Mouse (Mus musculus): ENCODE results near the gene Tmem163.

Gene Tmem163

GRCm38 (mm10) chr1:127679498-127680133 lies at the start of gene Tmem163:
Gene Tmem163, minus strand, starts transcription at chr1:127679548.
- no peak for DNase-seq (ENCODE audit: low read depth)

GRCm38 (mm10) chr1:127729096-127729495 lies 49.7 kb upstream of the Tmem163 start, which contains the start of gene Acmsd:
Gene Acmsd, plus strand, starts transcription at chr1:127729413.
- DNase-seq (ENCODE audit: low read depth), result no peak

- no peak for DNase-seq (ENCODE audit: low read depth)
Measured at GRCm38 (mm10) chr1:127723596-127723995, 44.2 kb upstream of the Tmem163 start.

- no peak for DNase-seq (ENCODE audit: low read depth)
Measured at GRCm38 (mm10) chr1:127718290-127718689, 38.9 kb upstream of the Tmem163 start.

GRCm38 (mm10) chr1:127716441-127716840 lies 37.1 kb upstream of the Tmem163 start:
- DNase-seq (ENCODE audit: low read depth), result no peak

GRCm38 (mm10) chr1:127706269-127706668 lies 26.9 kb upstream of the Tmem163 start:
- no peak for DNase-seq (ENCODE audit: low read depth)

GRCm38 (mm10) chr1:127702187-127702586 lies 22.8 kb upstream of the Tmem163 start:
- DNase-seq (ENCODE audit: low read depth), result no peak

GRCm38 (mm10) chr1:127696533-127696932 lies 17.2 kb upstream of the Tmem163 start:
- no peak for DNase-seq (ENCODE audit: low read depth)

- DNase-seq (ENCODE audit: low read depth), result no peak
Measured at GRCm38 (mm10) chr1:127677661-127678580, 1.4 kb downstream of the Tmem163 start.

- DNase-seq (ENCODE audit: low read depth), result no peak
Measured at GRCm38 (mm10) chr1:127677131-127677631, 2.2 kb downstream of the Tmem163 start.

GRCm38 (mm10) chr1:127676516-127677099 lies 2.7 kb downstream of the Tmem163 start:
- no peak for DNase-seq (ENCODE audit: low read depth)

- no peak for DNase-seq (ENCODE audit: low read depth)
Measured at GRCm38 (mm10) chr1:127676116-127676515, 3.2 kb downstream of the Tmem163 start.

- DNase-seq (ENCODE audit: low read depth), result no peak
Measured at GRCm38 (mm10) chr1:127675253-127675652, 4.1 kb downstream of the Tmem163 start.

GRCm38 (mm10) chr1:127673221-127674050 lies 5.9 kb downstream of the Tmem163 start:
- DNase-seq (ENCODE audit: low read depth), result no peak

GRCm38 (mm10) chr1:127668161-127668560 lies 11.2 kb downstream of the Tmem163 start:
- DNase-seq (ENCODE audit: low read depth), result no peak

GRCm38 (mm10) chr1:127667110-127667860 lies 12.1 kb downstream of the Tmem163 start:
- DNase-seq (ENCODE audit: low read depth), result no peak

- DNase-seq (ENCODE audit: low read depth), result no peak
Measured at GRCm38 (mm10) chr1:127666221-127666620, 13.1 kb downstream of the Tmem163 start.

GRCm38 (mm10) chr1:127662385-127663068 lies 16.8 kb downstream of the Tmem163 start:
- DNase-seq (ENCODE audit: low read depth), result no peak

GRCm38 (mm10) chr1:127661118-127662012 lies 18.0 kb downstream of the Tmem163 start:
- DNase-seq (ENCODE audit: low read depth), result no peak
